Mouse (Mus musculus) layer of hippocampus, adult 2 months (tissue): ENCODE measurements around the gene Bglap. TPM values are rescaled to one million over a fixed set of nuclear protein-coding genes. Genes with fewer than 3 reads are reported as not detected.
"Not testable (repeated sequence)": the region's sequence is repeated elsewhere in the genome, so short reads cannot be mapped to it uniquely, and the experiment has no call there.

Source experiments
- DNase-seq, 2 experiments: peaks; one replicate each; pipeline ENCODE4 v3.0.0; 2022; ENCODE audit warnings: low spot score in 2 of 2
- H3K27ac ChIP-seq: fragments of 200-600 bp; 2 replicates; pipeline ENCODE4 v1.8.1; 2022
- H3K4me3 ChIP-seq: fragments of 200-600 bp; 2 replicates; pipeline ENCODE4 v1.8.1; 2022; ENCODE audit warnings: mild to moderate bottlenecking
- CTCF ChIP-seq: fragments of 200-600 bp; conservative IDR thresholded peaks from 2 replicates; pipeline ENCODE4 v1.8.1; 2022; ENCODE audit warnings: antibody characterized with exemption, mild to moderate bottlenecking, moderate library complexity
- long read RNA-seq, 2 experiments: library from polyadenylated mRNA; stranded (forward); transcript quantifications; one replicate each; pipeline ENCODE4 v2.0.0; 2021; ENCODE audit warnings: borderline mapping rate in 2 of 2
- total RNA-seq, 2 experiments: library from RNA; stranded (reverse); gene quantifications; 2 replicates each; pipeline ENCODE4 v1.2.3; 2021

The Bglap gene
- total RNA-seq: under 1 TPM in 1 of 2 experiments, not detected in 1; 0.96 TPM
- long read RNA-seq, experiment 1: 0 reads
- long read RNA-seq, experiment 2: 0 reads

DNA sequence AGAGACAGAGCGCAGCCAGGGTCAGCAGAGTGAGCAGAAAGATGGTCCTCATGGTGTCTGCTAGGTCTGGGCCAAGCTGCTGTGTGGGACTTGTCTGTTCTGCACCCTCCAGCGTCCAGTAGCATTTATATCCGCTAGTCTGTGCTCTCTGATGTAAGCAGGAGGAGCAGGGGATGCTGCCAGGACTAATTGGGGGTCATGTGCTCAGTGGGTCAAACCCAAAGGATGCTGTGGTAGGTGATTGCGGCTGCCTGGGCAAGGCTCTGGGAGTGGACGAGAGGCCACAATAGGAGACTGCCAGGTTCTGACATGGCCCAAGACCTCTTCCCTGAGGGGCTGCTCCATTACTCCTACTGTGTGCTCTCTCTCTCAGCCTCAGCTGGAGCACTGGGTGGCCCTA lies at the start of gene Bglap:
Bglap (minus strand) TSS at position 101 of the 400 bp plus-strand sequence.
- no peak for TF ChIP-seq CTCF
- no peak for DNase-seq
- Histone ChIP-seq H3K27ac (no peak within 1 kb of the TSS), H3K4me3 (no peak within 1 kb of the TSS)

DNA sequence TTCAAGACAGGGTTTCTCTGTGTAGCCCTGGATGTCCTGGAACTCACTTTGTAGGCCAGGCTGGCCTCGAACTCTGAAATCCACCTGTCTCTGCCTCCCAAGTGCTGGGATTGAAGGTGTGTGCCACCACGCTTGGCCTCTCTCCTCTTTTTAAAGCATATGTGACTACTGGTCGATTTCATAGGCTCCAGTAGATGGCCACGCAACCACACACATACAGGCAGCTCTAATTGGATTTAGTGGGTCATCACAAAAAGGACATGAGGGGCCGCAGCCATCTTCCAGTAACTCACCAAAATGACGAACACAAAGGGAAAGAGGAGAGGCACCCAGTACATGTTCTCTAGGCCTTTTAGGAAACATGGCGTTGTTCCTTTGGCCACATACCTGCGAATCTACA lies 44.4 kb upstream of the Bglap start:
- not testable (repeated sequence) for H3K4me3 ChIP-seq, DNase-seq, H3K27ac ChIP-seq
- peak; percentile 34 for TF ChIP-seq CTCF

DNA sequence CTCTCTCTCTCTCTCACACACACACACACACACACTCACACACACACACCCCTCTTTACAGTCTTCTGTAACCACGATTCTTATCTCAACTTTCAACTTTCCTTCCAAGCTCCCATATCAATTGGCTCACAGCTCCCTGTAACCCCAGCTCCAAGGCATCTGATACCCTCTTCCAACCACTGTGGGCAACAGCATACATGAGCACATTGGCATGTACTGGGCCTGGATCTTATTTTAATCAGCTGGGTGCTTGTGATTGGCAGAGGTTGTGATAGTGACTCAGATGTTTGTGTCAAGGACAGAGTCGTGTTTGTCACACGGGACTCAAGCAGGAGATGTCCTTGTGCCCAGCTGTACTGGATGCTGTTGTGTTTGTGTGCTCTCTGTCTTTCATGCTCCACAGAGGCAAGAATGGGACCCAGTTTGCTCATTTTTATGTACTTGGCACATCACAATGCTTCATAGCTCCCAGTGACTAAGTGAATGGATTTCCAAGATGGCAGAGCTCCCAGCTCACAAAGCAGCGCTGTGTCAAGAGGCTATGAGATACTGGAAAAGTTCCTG lies 43.2 kb upstream of the Bglap start:
- DNase-seq: no peak
- no peak for TF ChIP-seq CTCF
- H3K27ac ChIP-seq: no peak overlapping the region
- H3K4me3 ChIP-seq: no peak overlapping the region

DNA sequence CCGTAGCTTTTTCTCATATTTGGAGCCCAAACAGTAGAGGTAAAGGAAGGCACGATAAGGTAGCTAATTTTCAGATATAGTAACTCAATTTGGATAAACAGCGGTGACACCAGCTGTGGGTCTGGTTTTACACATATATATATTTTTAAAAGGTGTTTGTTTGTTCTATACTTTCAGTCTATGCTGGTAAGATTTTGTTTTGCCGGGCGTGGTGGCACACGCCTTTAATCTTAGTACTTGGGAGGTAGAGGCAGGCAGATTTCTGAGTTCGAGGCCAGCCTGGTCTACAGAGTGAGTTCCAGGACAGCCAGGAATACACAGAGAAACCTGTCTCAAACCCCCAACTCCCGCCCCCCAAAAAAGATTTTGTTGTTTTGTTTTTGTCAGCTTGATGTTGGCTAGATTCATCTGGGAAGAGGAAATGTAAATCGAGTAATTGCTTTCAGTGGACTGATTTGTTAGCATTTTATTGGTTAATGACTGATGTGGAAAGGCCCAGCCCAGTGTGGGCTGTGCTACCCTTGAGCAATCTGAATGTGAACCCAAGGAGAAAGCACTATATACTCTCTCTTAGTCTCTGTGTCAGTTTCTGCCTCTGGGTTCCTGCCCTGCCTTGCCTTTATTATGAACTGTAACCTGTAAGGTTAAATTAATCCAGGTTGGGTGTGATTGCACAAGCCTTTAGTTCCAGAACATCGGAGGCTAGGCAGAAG lies 41.6 kb upstream of the Bglap start:
- DNase-seq: no peak
- Histone ChIP-seq H3K27ac (peak overlapping the region; percentile 96; the same call in 1 of the 2 replicates), H3K4me3 (peak overlapping the region; percentile 96)
- no peak for TF ChIP-seq CTCF

DNA sequence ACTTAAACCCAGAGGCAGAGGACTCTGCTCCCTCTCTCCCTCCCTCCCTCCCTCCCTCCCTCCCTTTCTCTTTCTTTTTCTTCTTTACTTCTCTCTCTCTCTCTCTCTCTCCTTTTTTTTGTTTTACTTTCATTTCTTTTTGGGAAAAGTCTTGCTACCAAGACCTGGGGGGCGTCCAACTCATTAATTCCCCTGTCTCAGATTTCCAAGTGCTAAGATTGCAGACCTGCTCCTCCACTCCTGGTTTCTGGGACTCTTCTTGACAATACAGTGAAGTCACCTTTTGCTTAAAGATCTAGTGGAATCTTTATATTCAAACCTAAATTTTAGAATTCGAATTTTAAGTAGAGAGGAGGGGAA lies 41.0 kb upstream of the Bglap start:
- Histone ChIP-seq H3K27ac (peak overlapping the region; percentile 96; the same call in 1 of the 2 replicates), H3K4me3 (peak overlapping the region; percentile 96)
- no peak for TF ChIP-seq CTCF
- no peak for DNase-seq

DNA sequence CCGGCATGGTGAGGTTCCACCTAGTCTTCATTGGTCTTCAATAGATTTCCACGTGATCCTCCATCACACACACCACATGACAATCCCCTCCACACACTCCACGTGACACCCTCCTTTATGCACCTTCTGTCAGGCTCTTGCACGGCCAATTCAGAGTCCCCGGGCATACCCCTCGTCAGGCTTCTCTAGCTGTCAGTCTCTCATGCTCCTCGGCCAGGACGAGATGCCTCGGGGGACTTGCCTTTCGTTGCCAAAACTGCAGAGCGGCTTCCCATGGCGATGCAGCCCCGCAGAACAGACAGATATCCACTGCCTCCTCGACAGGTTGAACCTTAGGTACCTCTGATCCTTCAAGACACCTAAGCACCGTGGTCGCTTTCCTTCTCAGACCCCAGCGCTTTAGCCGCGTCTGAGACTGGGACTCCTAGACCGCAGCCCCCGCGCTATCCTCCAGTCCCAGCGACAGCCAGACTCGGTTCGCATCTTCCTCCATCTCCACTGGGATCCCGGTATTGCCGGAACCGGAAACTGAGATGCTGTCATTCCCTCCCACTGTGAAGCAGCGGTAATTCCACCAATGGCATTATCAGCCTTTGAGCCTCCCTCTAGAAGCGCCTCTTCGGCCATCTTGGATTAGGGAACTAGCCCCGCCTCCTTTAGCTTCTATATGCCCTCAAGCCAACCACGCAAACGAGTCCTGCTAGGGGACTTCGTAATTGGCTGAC lies 40.5 kb upstream of the Bglap start, which contains the start of gene Slc25a44:
Slc25a44 (minus strand) TSS at position 535 of the 725 bp plus-strand sequence.
- Histone ChIP-seq H3K27ac (peak within 1 kb of the TSS; percentile 96), H3K4me3 (peak within 1 kb of the TSS; percentile 96)
- no peak for TF ChIP-seq CTCF

DNA sequence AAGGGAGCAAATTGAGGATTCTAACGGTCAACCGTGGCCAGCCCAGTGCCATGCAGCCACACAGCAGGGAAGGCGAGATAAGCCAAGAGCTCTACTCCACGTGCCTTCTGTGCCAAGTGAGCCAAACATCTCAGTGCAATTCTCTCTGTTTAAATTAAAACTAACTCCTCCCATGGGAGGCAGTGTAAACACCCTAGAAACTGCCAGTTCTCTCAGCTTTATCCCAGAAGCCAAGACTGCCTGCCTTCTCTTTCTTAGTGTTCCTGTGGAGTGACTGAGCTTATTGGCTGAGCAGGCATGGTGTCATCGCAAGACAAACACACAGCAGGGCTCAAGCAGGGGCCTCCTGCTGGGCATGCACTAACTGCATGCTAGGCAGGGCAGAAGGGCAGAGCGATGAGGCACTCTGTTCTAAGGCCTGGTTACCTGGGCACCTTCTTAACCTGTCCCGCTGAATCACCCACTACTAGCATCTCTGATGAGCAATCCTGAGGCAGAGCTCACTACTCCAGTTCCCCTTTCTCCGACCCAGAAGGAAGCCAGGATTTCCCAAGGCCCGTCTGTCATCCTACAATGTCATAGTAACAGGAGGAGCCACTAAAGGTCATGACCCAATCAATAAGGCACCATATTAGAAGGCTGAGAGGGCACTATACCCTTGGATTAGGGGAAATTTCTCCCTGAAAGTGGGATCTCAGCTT lies 37.9 kb upstream of the Bglap start:
- Histone ChIP-seq H3K27ac (peak overlapping the region; percentile 43; the same call in 1 of the 2 replicates), H3K4me3 (peak overlapping the region; percentile 32)
- peak; percentile 28 for TF ChIP-seq CTCF
- DNase-seq: peak in 1 of 2 experiments; percentile 30

More for the DNA sequence above, 40.5 kb upstream of the Bglap start, which contains the start of gene Slc25a44:
- peak; percentile 92 to 98 for DNase-seq

DNA sequence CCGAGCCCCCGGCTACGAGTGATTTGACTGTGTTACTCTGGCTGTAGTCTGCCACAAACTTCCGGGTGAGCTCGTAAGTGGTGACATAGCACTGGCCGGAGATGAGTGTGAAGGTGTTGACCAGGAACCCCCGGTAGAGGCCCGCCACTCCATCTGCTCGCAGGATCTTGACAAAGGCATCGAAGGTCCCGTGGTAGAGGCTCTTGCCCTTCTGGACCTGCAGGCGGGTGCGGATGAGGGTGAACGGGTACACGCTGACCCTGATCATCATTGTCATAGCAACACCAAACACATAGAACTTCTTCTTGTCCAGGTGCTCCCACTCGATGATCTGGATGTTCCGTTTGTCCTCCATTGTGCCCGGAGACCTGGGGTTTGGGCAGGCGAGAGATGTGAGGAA lies 36.5 kb upstream of the Bglap start:
- no peak for DNase-seq
- H3K27ac ChIP-seq: no peak overlapping the region
- TF ChIP-seq CTCF: no peak
- no peak overlapping the region for H3K4me3 ChIP-seq

DNA sequence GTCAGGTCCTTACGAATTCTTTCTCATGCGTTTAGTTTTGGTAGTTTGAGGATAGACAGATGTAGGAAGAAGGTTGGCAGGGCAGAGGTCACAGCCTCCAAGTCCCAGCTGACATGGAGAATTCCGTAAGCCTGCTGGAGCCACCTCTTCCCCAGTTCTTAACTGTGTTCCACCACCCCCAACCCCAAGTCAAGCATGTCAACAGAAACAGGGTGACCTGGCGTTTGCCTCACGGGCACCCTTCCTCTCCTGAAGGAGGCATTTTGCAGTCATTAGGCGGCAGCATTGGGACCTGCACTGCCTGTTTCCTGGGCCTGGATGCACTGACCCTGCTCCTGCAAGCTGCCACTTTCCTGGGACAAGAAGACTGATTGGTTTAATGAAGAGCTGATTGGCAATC lies 33.8 kb upstream of the Bglap start:
- no peak overlapping the region for H3K4me3 ChIP-seq
- DNase-seq: no peak
- H3K27ac ChIP-seq: no peak overlapping the region
- TF ChIP-seq CTCF: no peak

DNA sequence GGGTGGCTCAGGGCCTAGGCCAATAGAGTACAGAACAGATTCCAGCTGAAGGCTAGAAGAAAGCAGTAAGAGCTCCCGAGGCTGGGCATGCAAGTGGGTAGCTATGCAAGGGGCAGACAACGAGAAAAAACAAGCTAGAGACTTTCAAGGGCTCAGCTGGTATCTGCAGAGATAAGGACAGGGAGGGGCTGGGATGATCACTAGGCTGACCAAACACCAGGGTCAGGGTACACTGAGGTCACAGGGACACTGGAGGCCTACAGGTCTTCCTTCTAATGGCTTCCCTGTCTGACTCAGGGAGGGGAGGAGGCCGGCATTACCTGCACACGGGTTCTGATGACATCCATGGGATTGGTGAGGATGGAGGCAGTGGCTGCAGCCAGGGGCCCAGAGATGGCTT lies 31.4 kb upstream of the Bglap start:
- TF ChIP-seq CTCF: no peak
- Histone ChIP-seq H3K4me3 (no peak overlapping the region), H3K27ac (0 out of 2 replicates have a peak overlapping the region, but pooled peaks have one; percentile 10)
- no peak for DNase-seq

DNA sequence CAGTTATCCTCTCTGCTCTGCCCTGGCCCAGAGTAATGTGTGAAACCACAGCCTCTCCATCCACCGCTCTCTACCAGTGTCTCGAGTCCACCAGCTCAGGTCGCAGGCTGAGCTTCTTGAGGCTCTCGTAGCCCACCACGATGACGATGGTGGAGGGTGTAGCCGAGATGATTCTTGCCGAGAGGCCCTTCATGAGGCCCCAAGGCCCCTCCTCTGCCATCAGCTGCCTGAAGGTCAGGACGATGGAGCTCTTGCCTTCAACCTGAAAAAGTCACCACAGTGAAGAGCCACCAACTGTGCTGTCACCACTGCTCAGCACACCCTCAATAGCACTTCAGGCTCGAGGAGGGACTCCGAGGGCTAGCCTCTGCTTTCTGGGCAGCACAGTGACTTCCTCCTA lies 28.4 kb upstream of the Bglap start:
- no peak overlapping the region for H3K4me3 ChIP-seq

DNA sequence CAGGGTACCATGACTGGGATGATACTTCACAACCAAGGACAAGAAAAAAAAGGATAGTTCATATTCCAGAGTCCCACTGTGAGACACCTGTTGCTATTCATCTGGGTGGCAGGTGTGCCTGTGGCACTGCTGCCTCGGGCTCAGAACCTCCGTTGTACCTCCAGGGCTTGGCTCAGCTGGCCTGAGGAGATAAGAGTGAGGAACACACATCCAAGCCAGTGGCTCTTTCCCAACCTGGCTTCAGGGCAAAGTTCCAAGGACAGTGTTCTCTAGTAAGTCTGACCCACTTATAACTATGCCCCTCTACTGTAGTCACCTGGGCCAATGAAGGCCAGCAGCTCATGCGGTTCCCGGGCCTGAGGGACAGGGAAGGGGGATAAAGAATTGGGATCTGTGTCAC lies 27.4 kb upstream of the Bglap start:
- Histone ChIP-seq H3K27ac (no peak overlapping the region), H3K4me3 (no peak overlapping the region)
- no peak for DNase-seq
- no peak for TF ChIP-seq CTCF

More for the DNA sequence above, 28.4 kb upstream of the Bglap start:
- no peak overlapping the region for H3K27ac ChIP-seq
- no peak for TF ChIP-seq CTCF
- DNase-seq: no peak

DNA sequence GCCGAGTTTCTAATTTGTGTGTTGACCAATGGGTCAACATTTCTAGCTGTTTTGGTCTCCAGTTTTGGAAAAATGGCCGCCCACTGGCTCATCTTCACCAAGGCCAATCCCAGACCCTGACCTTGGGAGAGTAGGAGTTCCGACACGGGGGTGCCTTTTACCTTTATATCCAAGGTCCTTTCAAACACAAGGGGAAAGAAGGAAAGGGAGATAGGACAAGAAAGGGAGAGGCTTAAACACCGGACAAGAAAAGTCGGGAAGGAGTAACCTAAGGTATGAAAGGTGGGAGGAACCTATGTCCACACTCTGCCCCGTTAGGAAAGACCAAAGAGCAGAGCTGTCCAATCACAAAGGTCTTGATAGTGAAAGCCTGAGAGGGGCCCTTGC lies 26.4 kb upstream of the Bglap start:
- Histone ChIP-seq H3K27ac (peak overlapping the region; percentile 93), H3K4me3 (peak overlapping the region; percentile 70)
- TF ChIP-seq CTCF: no peak
- no peak for DNase-seq
